Mouse (Mus musculus) frontal cortex, postnatal 36 days (tissue): ENCODE measurements around the gene Ugcg.

Experiments used
- DNase-seq, 2 experiments: peaks; one replicate each; pipeline ENCODE4 v3.0.0; 2022; ENCODE audit warnings: low spot score in 2 of 2

Gene Ugcg

GRCm38 (mm10) chr4:59189546-59190237, 635 bp downstream of the Ugcg start:
- peak; percentile 40 to 51 for DNase-seq

- no peak for DNase-seq
Measured at GRCm38 (mm10) chr4:59190650-59191424, 1.8 kb downstream of the Ugcg start.

GRCm38 (mm10) chr4:59194731-59195496, 5.9 kb downstream of the Ugcg start:
- no peak for DNase-seq

- DNase-seq: no peak
Measured at GRCm38 (mm10) chr4:59196346-59197077, 7.5 kb downstream of the Ugcg start.

GRCm38 (mm10) chr4:59197078-59197424, 8.0 kb downstream of the Ugcg start:
- no peak for DNase-seq

GRCm38 (mm10) chr4:59197462-59197861, 8.4 kb downstream of the Ugcg start:
- DNase-seq: no peak

- DNase-seq: peak; percentile 17 to 37
Measured at GRCm38 (mm10) chr4:59199341-59199740, 10.3 kb downstream of the Ugcg start.

GRCm38 (mm10) chr4:59199805-59200204, 10.7 kb downstream of the Ugcg start:
- DNase-seq: no peak

- no peak for DNase-seq
Measured at GRCm38 (mm10) chr4:59200636-59201035, 11.6 kb downstream of the Ugcg start.

- DNase-seq: no peak
Measured at GRCm38 (mm10) chr4:59204616-59205015, 15.6 kb downstream of the Ugcg start.

- DNase-seq: no peak
Measured at GRCm38 (mm10) chr4:59205758-59206340, 16.8 kb downstream of the Ugcg start.

GRCm38 (mm10) chr4:59206600-59206999, 17.5 kb downstream of the Ugcg start:
- no peak for DNase-seq

- no peak for DNase-seq
Measured at GRCm38 (mm10) chr4:59208607-59209006, 19.6 kb downstream of the Ugcg start.

- DNase-seq: no peak
Measured at GRCm38 (mm10) chr4:59211181-59211580, 22.1 kb downstream of the Ugcg start.

- DNase-seq: no peak
Measured at GRCm38 (mm10) chr4:59213833-59214232, 24.8 kb downstream of the Ugcg start.

GRCm38 (mm10) chr4:59214695-59215094, 25.6 kb downstream of the Ugcg start:
- DNase-seq: no peak

- no peak for DNase-seq
Measured at GRCm38 (mm10) chr4:59215585-59215984, 26.5 kb downstream of the Ugcg start.

- no peak for DNase-seq
Measured at GRCm38 (mm10) chr4:59217101-59217500, 28.0 kb downstream of the Ugcg start.

- no peak for DNase-seq
Measured at GRCm38 (mm10) chr4:59218154-59218553, 29.1 kb downstream of the Ugcg start.

- no peak for DNase-seq
Measured at GRCm38 (mm10) chr4:59222226-59222625, 33.2 kb downstream of the Ugcg start.

- no peak for DNase-seq
Measured at GRCm38 (mm10) chr4:59223055-59223615, 34.1 kb downstream of the Ugcg start.
